In genomic region chr17:34941344-34942041, GRCm38 (mm10) we compare ENCODE assay signal across 8 mouse cellular contexts. TPM values are rescaled to one million over a fixed set of nuclear protein-coding genes. Genes with fewer than 3 reads are reported as not detected.
A peak's percentile ranks its signal among the peaks of the same experiment; 100 is the strongest.
DNase-seq lines count a peak whose midpoint lies in the region; ATAC-seq and TF ChIP-seq lines count a peak whose summit lies in the region.

No protein-coding gene starts in this region.

- no peaks in the 10 kb centered on the region for H3K27me3 ChIP-seq in ES-Bruce4 (ENCODE audit: control insufficient read depth, insufficient read depth, low read length, poor library complexity, severe bottlenecking)
- H3K27me3 ChIP-seq in limb, embryonic 11.5 days (ENCODE audit: control insufficient read depth, insufficient read depth, low read length) = no peaks in the 10 kb centered on the region
- H3K27me3 ChIP-seq in neural tube, embryonic 15.5 days (replicated peaks) = no peaks in the 10 kb centered on the region

- TF ChIP-seq POLR2A in ES-Bruce4 (IDR thresholded peaks at IDR 0.05; ENCODE audit: insufficient read depth, low read length) = no peak

- H3K36me3 ChIP-seq in ES-Bruce4 (ENCODE audit: control insufficient read depth, insufficient read depth, low read length, poor library complexity, severe bottlenecking) = no peaks in the 10 kb centered on the region
- H3K36me3 ChIP-seq in limb, embryonic 11.5 days (ENCODE audit: control insufficient read depth, insufficient read depth, low read length) = no peaks in the 10 kb centered on the region
- no peaks in the 10 kb centered on the region for H3K36me3 ChIP-seq in neural tube, embryonic 15.5 days

- H3K9ac ChIP-seq in ES-Bruce4 (ENCODE audit: low read depth, poor library complexity, severe bottlenecking) = peak overlapping the region; percentile 10
- H3K9ac ChIP-seq in limb, embryonic 11.5 days (ENCODE audit: low read length) = peak overlapping the region; percentile 55
- no peak overlapping the region for H3K9ac ChIP-seq in neural tube, embryonic 15.5 days (replicated peaks)

- peak overlapping the region; percentile 42 for H3K4me3 ChIP-seq in ES-Bruce4 (ENCODE audit: low read depth, low read length)
- H3K4me3 ChIP-seq in limb, embryonic 11.5 days (ENCODE audit: low read depth, low read length) = peak overlapping the region; percentile 28
- H3K4me3 ChIP-seq in neural tube, embryonic 15.5 days (replicated peaks) = peak overlapping the region; percentile 7

- H3K4me2 ChIP-seq in limb, embryonic 11.5 days (ENCODE audit: low read depth, severe bottlenecking) = peak overlapping the region; percentile 51
- H3K4me2 ChIP-seq in neural tube, embryonic 15.5 days = peak overlapping the region; percentile 44

- no peaks in the 10 kb centered on the region for H3K4me1 ChIP-seq in ES-Bruce4 (ENCODE audit: control insufficient read depth, insufficient read depth, low read length)
- H3K4me1 ChIP-seq in limb, embryonic 11.5 days (ENCODE audit: control insufficient read depth, insufficient read depth, low read length) = 0 out of 2 replicates have a peak, but pooled peaks cover 4% of the 10 kb centered on the region
- H3K4me1 ChIP-seq in neural tube, embryonic 15.5 days = peaks cover 5% of the 10 kb centered on the region

- WGBS in limb, embryonic 11.5 days = 8% methylated on average over 15 of the region's 15 CpGs
- WGBS in neural tube, embryonic 15.5 days = 8% methylated on average over 15 of the region's 15 CpGs

- peak; percentile 78; the same call in 1 of the 2 replicates for ATAC-seq in limb, embryonic 11.5 days (ENCODE audit: insufficient number of reproducible peaks, low FRiP score, low TSS enrichment, low read depth)
- no peak; the same call in 1 of the 2 replicates for ATAC-seq in neural tube, embryonic 15.5 days (ENCODE audit: low FRiP score)

- DNase-seq in Muller cell, postnatal 12 days (ENCODE audit: inconsistent ontology term) = peak; percentile 59
- DNase-seq in heart, adult 9 months (ENCODE audit: low spot score in 2 of 2) = peak; percentile 47 to 48
- DNase-seq in limb, embryonic 11.5 days (ENCODE audit: low spot score) = peak; percentile 62
- no peak for DNase-seq in thymus, postnatal 25 days
- no peak for DNase-seq in right cerebral cortex, postnatal 10 days (ENCODE audit: low spot score in 2 of 2)
- no peak for DNase-seq in ovary, adult 18-20 months (ENCODE audit: low spot score)

- no peak for TF ChIP-seq EP300 in ES-Bruce4 (IDR thresholded peaks at IDR 0.05; ENCODE audit: insufficient read depth, low read depth, low read length)

- H3K27ac ChIP-seq in ES-Bruce4 (ENCODE audit: insufficient read depth, low read length) = peak overlapping the region; percentile 0; the same call in 1 of the 2 replicates
- H3K27ac ChIP-seq in limb, embryonic 11.5 days (replicated peaks; ENCODE audit: low read depth, low read length) = no peak overlapping the region; the same call in 1 of the 2 replicates
- H3K27ac ChIP-seq in neural tube, embryonic 15.5 days (replicated peaks) = 0 out of 2 replicates have a peak overlapping the region, but pooled peaks have one; percentile 7

- H3K9me3 ChIP-seq in ES-Bruce4 (replicated peaks; ENCODE audit: control insufficient read depth, insufficient read depth, low read length, poor library complexity, severe bottlenecking) = no peaks in the 10 kb centered on the region
- H3K9me3 ChIP-seq in limb, embryonic 11.5 days (ENCODE audit: control insufficient read depth, low read length) = no peaks in the 10 kb centered on the region
- H3K9me3 ChIP-seq in neural tube, embryonic 15.5 days (replicated peaks) = no peaks in the 10 kb centered on the region

- TF ChIP-seq CTCF in ES-Bruce4 (IDR thresholded peaks at IDR 0.05; ENCODE audit: low read depth, low read length) = no peak

RNA-seq across cellular contexts. Expression of gene Neu1, which starts 10.4 kb away (rescaled TPM):
- polyA plus RNA-seq in ES-Bruce4 (2011; ENCODE audit: insufficient read depth, insufficient read length, low read depth, missing spikeins) = 13.6 and 15.1 TPM in 2 replicates
- 10.3 and 12.8 TPM in 2 replicates for polyA plus RNA-seq in limb, embryonic 11.5 days (2014; fragmentation: Nextera tagmentation; extraction: Ambion mirVana)
- polyA plus RNA-seq in neural tube, embryonic 15.5 days (2015; fragmentation: Nextera tagmentation; extraction: Ambion mirVana) = 39.1 and 43.5 TPM in 2 replicates

RNA-seq across cellular contexts. Expression of gene Hspa1b, which starts 17.5 kb away (rescaled TPM):
- polyA plus RNA-seq in ES-Bruce4 (2011; ENCODE audit: insufficient read depth, insufficient read length, low read depth, missing spikeins) = 2.6 and 3.0 TPM in 2 replicates
- 0.43 and 0.44 TPM in 2 replicates for polyA plus RNA-seq in limb, embryonic 11.5 days (2014; fragmentation: Nextera tagmentation; extraction: Ambion mirVana)
- 0.54 and 0.84 TPM in 2 replicates for polyA plus RNA-seq in neural tube, embryonic 15.5 days (2015; fragmentation: Nextera tagmentation; extraction: Ambion mirVana)

RNA-seq across cellular contexts. Expression of gene Slc44a4, which starts 27.2 kb away (rescaled TPM):
- 5.3 and 5.8 TPM in 2 replicates for polyA plus RNA-seq in ES-Bruce4 (2011; ENCODE audit: insufficient read depth, insufficient read length, low read depth, missing spikeins)
- 0.21 TPM in 1 of 2 replicates, not detected in the other for polyA plus RNA-seq in limb, embryonic 11.5 days (2014; fragmentation: Nextera tagmentation; extraction: Ambion mirVana)
- polyA plus RNA-seq in neural tube, embryonic 15.5 days (2015; fragmentation: Nextera tagmentation; extraction: Ambion mirVana) = 4.1 TPM in 1 of 2 replicates, not detected in the other

RNA-seq across cellular contexts. Expression of gene Gm20481, which starts 28.2 kb away (rescaled TPM):
- not detected in 2 replicates for polyA plus RNA-seq in ES-Bruce4 (2011; ENCODE audit: insufficient read depth, insufficient read length, low read depth, missing spikeins)
- 0.36 and 0.43 TPM in 2 replicates for polyA plus RNA-seq in limb, embryonic 11.5 days (2014; fragmentation: Nextera tagmentation; extraction: Ambion mirVana)
- polyA plus RNA-seq in neural tube, embryonic 15.5 days (2015; fragmentation: Nextera tagmentation; extraction: Ambion mirVana) = not detected in 2 replicates

RNA-seq across cellular contexts. Expression of gene Hspa1a, which starts 30.5 kb away (rescaled TPM):
- 1.9 and 2.5 TPM in 2 replicates for polyA plus RNA-seq in ES-Bruce4 (2011; ENCODE audit: insufficient read depth, insufficient read length, low read depth, missing spikeins)
- 0.75 and 4.0 TPM in 2 replicates for polyA plus RNA-seq in limb, embryonic 11.5 days (2014; fragmentation: Nextera tagmentation; extraction: Ambion mirVana)
- 12.8 and 13.2 TPM in 2 replicates for polyA plus RNA-seq in neural tube, embryonic 15.5 days (2015; fragmentation: Nextera tagmentation; extraction: Ambion mirVana)

Comparison
In these comparisons a context has a peak if more than half of its experiments do, and no peak if none do; other contexts are left out.
1. DNase-seq: peak in Muller cell, postnatal 12 days (single experiment), heart, adult 9 months (2 of 2) and limb, embryonic 11.5 days (single experiment); none in thymus, postnatal 25 days (single experiment), right cerebral cortex, postnatal 10 days (0 of 2) and ovary, adult 18-20 months (single experiment).
2. Peak in every context shown above with its lines, with median percentiles within 50 percentile points of each other: H3K4me3 ChIP-seq.